Mouse (Mus musculus): ENCODE measurements around the gene Hadh. TPM values are rescaled to one million over a fixed set of nuclear protein-coding genes. Genes with fewer than 3 reads are reported as not detected.

Hadh gene
- total and polyA plus RNA-seq, 3 experiments: 43.6 to 79.8 (median 66.7) TPM

GRCm38 (mm10) chr3:131265516-131265915, 6.4 kb downstream of the Hadh start:
- Histone ChIP-seq H3K27me3 (ENCODE audit: insufficient read depth, low read length) (no peaks in the 10 kb centered on the region), H3K4me3 (ENCODE audit: low read depth, low read length) (no peak overlapping the region), H3K36me3 (replicated peaks) (peaks cover 80% of the 10 kb centered on the region), H3K9me3 (replicated peaks) (no peaks in the 10 kb centered on the region), H3K4me1 (ENCODE audit: insufficient read depth, low read depth, low read length) (peaks cover 21% of the 10 kb centered on the region)
- TF ChIP-seq CTCF (IDR thresholded peaks at IDR 0.05; ENCODE audit: low read depth, low read length) (no peak), POLR2AphosphoS5 (IDR thresholded peaks at IDR 0.05; ENCODE audit: insufficient replicate concordance, low read depth, low read length) (no peak), GATA1 (IDR thresholded peaks at IDR 0.05; ENCODE audit: borderline replicate concordance, low read length) (no peak), TAL1 (conservative IDR thresholded peaks at IDR 0.05; ENCODE audit: low read depth, low read length) (no peak), GATA2 (IDR thresholded peaks at IDR 0.05; ENCODE audit: borderline replicate concordance, low read depth, low read length) (no peak)
- ATAC-seq (ENCODE audit: extremely low read depth, insufficient number of reproducible peaks, low FRiP score, poor library complexity, severe bottlenecking): no peak
- DNase-seq (ENCODE audit: low spot score): no peak

GRCm38 (mm10) chr3:131263766-131264486, 8.0 kb downstream of the Hadh start:
- H3K36me3 ChIP-seq (replicated peaks): peaks cover 84% of the 10 kb centered on the region
- peaks cover 7% of the 10 kb centered on the region for H3K4me1 ChIP-seq (ENCODE audit: insufficient read depth, low read depth, low read length)
- H3K9me3 ChIP-seq (replicated peaks): no peaks in the 10 kb centered on the region
- ATAC-seq (ENCODE audit: extremely low read depth, insufficient number of reproducible peaks, low FRiP score, poor library complexity, severe bottlenecking) (no peak), DNase-seq (ENCODE audit: low spot score) (no peak)
- no peak overlapping the region for H3K4me3 ChIP-seq (ENCODE audit: low read depth, low read length)
- H3K27me3 ChIP-seq (ENCODE audit: insufficient read depth, low read length): no peaks in the 10 kb centered on the region
- TF ChIP-seq POLR2AphosphoS5 (IDR thresholded peaks at IDR 0.05; ENCODE audit: insufficient replicate concordance, low read depth, low read length): no peak
- no peak for TF ChIP-seq TAL1 (conservative IDR thresholded peaks at IDR 0.05; ENCODE audit: low read depth, low read length)
- no peak for TF ChIP-seq CTCF (IDR thresholded peaks at IDR 0.05; ENCODE audit: low read depth, low read length)
- no peak for TF ChIP-seq GATA1 (IDR thresholded peaks at IDR 0.05; ENCODE audit: borderline replicate concordance, low read length)
- no peak for TF ChIP-seq GATA2 (IDR thresholded peaks at IDR 0.05; ENCODE audit: borderline replicate concordance, low read depth, low read length)

DNA sequence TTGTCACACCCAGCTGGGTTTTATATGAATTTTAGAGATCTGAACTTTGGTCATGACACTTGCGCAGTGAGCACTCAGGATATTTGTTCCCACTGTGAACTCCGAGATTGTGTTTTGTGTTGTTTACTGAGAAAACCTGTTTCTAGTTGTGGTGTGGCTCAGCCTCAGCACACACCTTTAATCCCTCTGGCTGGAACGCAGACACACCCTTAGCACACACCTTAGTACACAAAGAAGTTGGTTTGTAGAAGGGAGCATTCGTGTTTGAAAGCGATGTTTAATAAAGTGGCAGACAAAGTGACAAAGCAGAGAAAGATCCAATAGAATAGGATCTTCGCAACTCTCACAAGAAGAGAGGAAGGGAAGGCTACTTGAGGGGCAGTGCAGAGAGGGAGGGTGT, 11.5 kb downstream of the Hadh start:
- no peak for ATAC-seq (ENCODE audit: extremely low read depth, insufficient number of reproducible peaks, low FRiP score, poor library complexity, severe bottlenecking)
- Histone ChIP-seq H3K27me3 (ENCODE audit: insufficient read depth, low read length) (no peaks in the 10 kb centered on the region), H3K4me1 (ENCODE audit: insufficient read depth, low read depth, low read length) (peaks cover 7% of the 10 kb centered on the region; the same call in 1 of the 2 replicates), H3K4me3 (ENCODE audit: low read depth, low read length) (no peak overlapping the region), H3K36me3 (replicated peaks) (peaks cover 83% of the 10 kb centered on the region), H3K9me3 (replicated peaks) (no peaks in the 10 kb centered on the region)
- TF ChIP-seq CTCF (IDR thresholded peaks at IDR 0.05; ENCODE audit: low read depth, low read length) (no peak), TAL1 (conservative IDR thresholded peaks at IDR 0.05; ENCODE audit: low read depth, low read length) (no peak), GATA1 (IDR thresholded peaks at IDR 0.05; ENCODE audit: borderline replicate concordance, low read length) (no peak), POLR2AphosphoS5 (IDR thresholded peaks at IDR 0.05; ENCODE audit: insufficient replicate concordance, low read depth, low read length) (no peak), GATA2 (IDR thresholded peaks at IDR 0.05; ENCODE audit: borderline replicate concordance, low read depth, low read length) (no peak)
- no peak for DNase-seq (ENCODE audit: low spot score)

DNA sequence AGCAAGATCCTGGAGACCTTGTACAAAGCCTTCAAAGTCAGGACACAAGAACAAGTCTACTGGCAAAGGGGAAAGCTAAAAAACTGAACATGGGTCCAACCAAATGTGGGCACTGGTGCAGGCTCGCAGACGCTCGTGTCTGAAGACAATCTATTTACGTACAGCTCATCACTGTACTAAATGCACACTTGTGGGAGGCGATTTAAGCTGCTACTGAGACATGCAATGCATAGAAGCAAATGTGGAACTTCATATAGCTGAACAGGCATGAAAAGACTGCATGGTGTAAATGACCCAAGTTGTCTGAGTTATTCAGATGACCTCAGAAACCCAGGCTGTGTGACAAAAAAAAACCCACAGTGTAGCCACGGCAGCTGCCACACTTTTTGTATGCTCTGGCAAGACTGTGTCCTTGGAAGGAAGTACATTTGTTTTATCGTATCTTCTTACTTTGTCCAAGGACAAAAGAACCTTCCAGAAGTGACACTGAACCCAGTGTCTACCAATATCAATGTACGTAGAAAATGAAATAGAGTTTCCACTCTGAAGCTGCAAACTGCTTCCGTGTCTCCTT, 12.4 kb downstream of the Hadh start:
- no peaks in the 10 kb centered on the region for H3K27me3 ChIP-seq (ENCODE audit: insufficient read depth, low read length)
- ATAC-seq (ENCODE audit: extremely low read depth, insufficient number of reproducible peaks, low FRiP score, poor library complexity, severe bottlenecking) (no peak), DNase-seq (ENCODE audit: low spot score) (no peak)
- H3K4me1 ChIP-seq (ENCODE audit: insufficient read depth, low read depth, low read length): peaks cover 8% of the 10 kb centered on the region; the same call in 1 of the 2 replicates
- peaks cover 83% of the 10 kb centered on the region for H3K36me3 ChIP-seq (replicated peaks)
- TF ChIP-seq CTCF (IDR thresholded peaks at IDR 0.05; ENCODE audit: low read depth, low read length) (no peak), TAL1 (conservative IDR thresholded peaks at IDR 0.05; ENCODE audit: low read depth, low read length) (no peak), GATA2 (IDR thresholded peaks at IDR 0.05; ENCODE audit: borderline replicate concordance, low read depth, low read length) (no peak), POLR2AphosphoS5 (IDR thresholded peaks at IDR 0.05; ENCODE audit: insufficient replicate concordance, low read depth, low read length) (no peak), GATA1 (IDR thresholded peaks at IDR 0.05; ENCODE audit: borderline replicate concordance, low read length) (no peak)
- no peak overlapping the region for H3K4me3 ChIP-seq (ENCODE audit: low read depth, low read length)
- H3K9me3 ChIP-seq (replicated peaks): no peaks in the 10 kb centered on the region

DNA sequence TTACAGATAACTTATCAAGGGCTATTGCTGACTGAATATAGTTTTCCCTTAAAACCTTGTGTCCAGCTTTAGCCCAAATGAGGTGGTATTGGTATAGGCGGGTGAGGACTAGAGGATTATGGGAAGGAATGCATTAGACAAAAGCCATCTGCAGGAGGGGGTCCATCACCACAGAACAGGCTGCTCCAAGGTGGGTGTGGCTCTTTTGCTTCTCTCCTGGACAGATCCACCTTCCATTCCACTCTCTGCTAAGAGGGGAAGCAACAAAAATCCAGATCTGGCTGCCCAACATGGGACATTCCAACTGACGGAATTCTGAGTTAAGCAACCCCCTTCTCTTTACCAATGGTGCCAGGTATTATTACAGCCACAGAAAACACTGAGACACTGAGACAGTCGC, 13.0 kb downstream of the Hadh start:
- Histone ChIP-seq H3K36me3 (replicated peaks) (peaks cover 83% of the 10 kb centered on the region), H3K9me3 (replicated peaks) (no peaks in the 10 kb centered on the region), H3K27me3 (ENCODE audit: insufficient read depth, low read length) (no peaks in the 10 kb centered on the region), H3K4me3 (ENCODE audit: low read depth, low read length) (no peak overlapping the region), H3K4me1 (ENCODE audit: insufficient read depth, low read depth, low read length) (peaks cover 8% of the 10 kb centered on the region; the same call in 1 of the 2 replicates)
- DNase-seq (ENCODE audit: low spot score) (no peak), ATAC-seq (ENCODE audit: extremely low read depth, insufficient number of reproducible peaks, low FRiP score, poor library complexity, severe bottlenecking) (no peak)
- no peak for TF ChIP-seq GATA2 (IDR thresholded peaks at IDR 0.05; ENCODE audit: borderline replicate concordance, low read depth, low read length)
- no peak for TF ChIP-seq TAL1 (conservative IDR thresholded peaks at IDR 0.05; ENCODE audit: low read depth, low read length)
- TF ChIP-seq GATA1 (IDR thresholded peaks at IDR 0.05; ENCODE audit: borderline replicate concordance, low read length): no peak
- no peak for TF ChIP-seq CTCF (IDR thresholded peaks at IDR 0.05; ENCODE audit: low read depth, low read length)
- TF ChIP-seq POLR2AphosphoS5 (IDR thresholded peaks at IDR 0.05; ENCODE audit: insufficient replicate concordance, low read depth, low read length): no peak

DNA sequence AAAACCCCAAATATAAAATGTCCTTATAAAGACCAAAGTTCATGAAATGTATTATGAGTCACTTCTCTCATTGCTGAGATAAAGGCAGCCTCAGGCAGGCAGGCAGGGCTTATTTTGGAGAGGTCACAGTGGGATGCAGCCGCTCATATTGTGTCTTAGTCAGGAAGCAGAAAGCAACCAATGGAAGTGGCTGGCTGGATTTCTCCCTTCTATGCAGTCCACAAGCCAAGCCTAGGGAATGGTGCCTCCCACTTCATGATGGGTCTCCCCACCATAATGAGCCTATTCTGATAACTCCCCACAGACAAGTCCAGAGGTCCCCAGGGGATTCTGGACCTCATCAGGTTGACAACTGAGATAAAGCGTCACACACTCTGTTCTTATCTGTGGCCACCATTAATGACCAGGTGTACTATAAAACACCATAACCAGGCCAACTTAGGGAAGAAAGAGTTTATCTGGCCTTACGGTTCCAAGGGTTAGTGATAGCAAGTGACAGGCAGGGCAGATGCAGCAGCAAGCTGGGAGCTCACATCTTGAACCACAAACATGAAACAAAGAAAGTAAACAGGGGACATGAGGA, 16.4 kb downstream of the Hadh start:
- TF ChIP-seq CTCF (IDR thresholded peaks at IDR 0.05; ENCODE audit: low read depth, low read length) (no peak), TAL1 (conservative IDR thresholded peaks at IDR 0.05; ENCODE audit: low read depth, low read length) (0 out of 2 replicates have a peak, but pooled peaks have one; percentile 14)
- Histone ChIP-seq H3K4me3 (ENCODE audit: low read depth, low read length) (no peak overlapping the region), H3K27me3 (ENCODE audit: insufficient read depth, low read length) (no peaks in the 10 kb centered on the region), H3K36me3 (replicated peaks) (peaks cover 84% of the 10 kb centered on the region), H3K4me1 (ENCODE audit: insufficient read depth, low read depth, low read length) (peaks cover 13% of the 10 kb centered on the region; the same call in 1 of the 2 replicates), H3K9me3 (replicated peaks) (no peaks in the 10 kb centered on the region)
- ATAC-seq (ENCODE audit: extremely low read depth, insufficient number of reproducible peaks, low FRiP score, poor library complexity, severe bottlenecking) (0 out of 2 replicates have a peak, but pooled peaks have one; percentile 12), DNase-seq (ENCODE audit: low spot score) (no peak)
